Comparison of ENCODE assay signal across 8 mouse cellular contexts in genomic region chrX:94844110-94844779, GRCm38 (mm10).
DNase-seq lines count a peak whose midpoint lies in the region; ATAC-seq and TF ChIP-seq lines count a peak whose summit lies in the region.
"Not testable (repeated sequence)": the region's sequence is repeated elsewhere in the genome, so short reads cannot be mapped to it uniquely, and the experiment has no call there.

No protein-coding gene starts in this region.

- ATAC-seq in G1E (ENCODE audit: extremely low read depth, insufficient number of reproducible peaks, low FRiP score, poor library complexity, severe bottlenecking): peak; percentile 54; the same call in 1 of the 2 replicates
- ATAC-seq in cerebellum, adult (ENCODE audit: insufficient number of reproducible peaks, low FRiP score, low TSS enrichment): peak; percentile 94
- 0 out of 2 replicates have a peak, but pooled peaks have one; percentile 48 for ATAC-seq in embryonic facial prominence, embryonic 13.5 days (ENCODE audit: insufficient number of reproducible peaks, insufficient read depth, low FRiP score, low TSS enrichment, low read depth)
- peak; percentile 91 for ATAC-seq in hindbrain, postnatal 0 days
- peak; percentile 53; the same call in 1 of the 2 replicates for ATAC-seq in lung, postnatal 0 days
- peak; percentile 75 for ATAC-seq in neural tube, embryonic 11.5 days (ENCODE audit: insufficient read depth, low FRiP score, low TSS enrichment)

- H3K36me3 ChIP-seq in G1E (replicated peaks); embryonic facial prominence, embryonic 13.5 days; hindbrain, postnatal 0 days (ENCODE audit: insufficient read depth, low read length); lung, postnatal 0 days (ENCODE audit: insufficient read depth, low read length); neural tube, embryonic 11.5 days (ENCODE audit: control insufficient read depth, insufficient read depth, low read length): not testable (repeated sequence)

- H3K9me3 ChIP-seq in G1E (replicated peaks); embryonic facial prominence, embryonic 13.5 days; hindbrain, postnatal 0 days (ENCODE audit: low read length); lung, postnatal 0 days (ENCODE audit: low read length); neural tube, embryonic 11.5 days (ENCODE audit: control insufficient read depth, low read length): not testable (repeated sequence)

- TF ChIP-seq EP300 in lung, postnatal 0 days (IDR thresholded peaks at IDR 0.05): not testable (repeated sequence)

- not testable (repeated sequence) for H3K4me1 ChIP-seq in G1E (ENCODE audit: insufficient read depth, low read depth, low read length); embryonic facial prominence, embryonic 13.5 days; hindbrain, postnatal 0 days (ENCODE audit: insufficient read depth, low read length); lung, postnatal 0 days (ENCODE audit: insufficient read depth, low read depth, low read length); neural tube, embryonic 11.5 days (ENCODE audit: control insufficient read depth, insufficient read depth, low read length)

- not testable (repeated sequence) for H3K27me3 ChIP-seq in G1E (ENCODE audit: insufficient read depth, low read length); embryonic facial prominence, embryonic 13.5 days; hindbrain, postnatal 0 days (ENCODE audit: insufficient read depth, low read length); lung, postnatal 0 days (replicated peaks; ENCODE audit: insufficient read depth, low read length); neural tube, embryonic 11.5 days (ENCODE audit: control insufficient read depth, insufficient read depth, low read length)

- not testable (repeated sequence) for TF ChIP-seq CTCF in G1E (IDR thresholded peaks at IDR 0.05; ENCODE audit: low read depth, low read length)
- TF ChIP-seq CTCF in gastrocnemius, adult 2 months (IDR thresholded peaks at IDR 0.05): peak; percentile 13; the same call in 1 of the 2 replicates
- peak; percentile 15; the same call in 1 of the 2 replicates for TF ChIP-seq CTCF in hindbrain, postnatal 0 days (IDR thresholded peaks at IDR 0.05; ENCODE audit: low read depth)
- peak; percentile 6 for TF ChIP-seq CTCF in left cerebral cortex, adult 2 months (IDR thresholded peaks at IDR 0.05)
- TF ChIP-seq CTCF in lung, postnatal 0 days (IDR thresholded peaks at IDR 0.05): peak; percentile 32

- not testable (repeated sequence) for DNase-seq in G1E (ENCODE audit: low spot score); lung, postnatal 0 days (ENCODE audit: low spot score); neural tube, embryonic 11.5 days (ENCODE audit: low spot score)
- DNase-seq in gastrocnemius, adult 2 months: peak; percentile 22
- DNase-seq in hindbrain, postnatal 0 days (ENCODE audit: low spot score): peak; percentile 40
- peak in 1 of 2 experiments; percentile 8 for DNase-seq in left cerebral cortex, adult 2 months (ENCODE audit: extremely low spot score in 1 of 2, low spot score in 2 of 2)

- H3K9ac ChIP-seq in embryonic facial prominence, embryonic 13.5 days; hindbrain, postnatal 0 days (replicated peaks; ENCODE audit: low read length); lung, postnatal 0 days (replicated peaks; ENCODE audit: low read depth); neural tube, embryonic 11.5 days (ENCODE audit: low read length): not testable (repeated sequence)

- not testable (repeated sequence) for H3K4me3 ChIP-seq in G1E (ENCODE audit: low read depth, low read length); embryonic facial prominence, embryonic 13.5 days; gastrocnemius, adult 2 months; hindbrain, postnatal 0 days (ENCODE audit: low read length); left cerebral cortex, adult 2 months; lung, postnatal 0 days (ENCODE audit: low read depth, low read length); neural tube, embryonic 11.5 days (ENCODE audit: low read depth, low read length)

- H3K4me2 ChIP-seq in embryonic facial prominence, embryonic 13.5 days; hindbrain, postnatal 0 days (ENCODE audit: low read depth, low read length); lung, postnatal 0 days (replicated peaks; ENCODE audit: low read depth, low read length); neural tube, embryonic 11.5 days (ENCODE audit: low read depth): not testable (repeated sequence)

- intact Hi-C loops in gastrocnemius, adult 2 months (cut with DNase I); left cerebral cortex, adult 2 months (cut with DNase I): not testable (repeated sequence)

- H3K27ac ChIP-seq in embryonic facial prominence, embryonic 13.5 days; gastrocnemius, adult 2 months; hindbrain, postnatal 0 days; left cerebral cortex, adult 2 months; lung, postnatal 0 days (ENCODE audit: low read length); neural tube, embryonic 11.5 days (ENCODE audit: low read depth, low read length): not testable (repeated sequence)

- WGBS in embryonic facial prominence, embryonic 13.5 days: 45% methylated on average over 2 of the region's 2 CpGs
- 46% methylated on average over 2 of the region's 2 CpGs for WGBS in hindbrain, postnatal 0 days
- WGBS in lung, postnatal 0 days: 22% methylated on average over 2 of the region's 2 CpGs
- 41% methylated on average over 2 of the region's 2 CpGs for WGBS in neural tube, embryonic 11.5 days
